Mouse (Mus musculus) urinary bladder, postnatal 10 days (tissue): ENCODE data around the gene Tmem243.
"Not testable (repeated sequence)": the region's sequence is repeated elsewhere in the genome, so short reads cannot be mapped to it uniquely, and the experiment has no call there.

Experiments
- DNase-seq: peaks from one replicate; pipeline ENCODE4 v3.0.0; 2022; ENCODE audit warnings: low spot score

Tmem243 gene

GRCm38 (mm10) chr5:9107296-9108089 is 7.0 kb downstream of the Tmem243 start:
- no peak for DNase-seq

- DNase-seq = no peak
Measured at GRCm38 (mm10) chr5:9108490-9108889, 8.0 kb downstream of the Tmem243 start.

- no peak for DNase-seq
Measured at GRCm38 (mm10) chr5:9109582-9109981, 9.1 kb downstream of the Tmem243 start.

GRCm38 (mm10) chr5:9111285-9111684 is 10.8 kb downstream of the Tmem243 start:
- no peak for DNase-seq

GRCm38 (mm10) chr5:9111759-9112158 is 11.3 kb downstream of the Tmem243 start:
- DNase-seq = no peak

- no peak for DNase-seq
Measured at GRCm38 (mm10) chr5:9114162-9114561, 13.7 kb downstream of the Tmem243 start.

GRCm38 (mm10) chr5:9124134-9124533 is 23.7 kb downstream of the Tmem243 start:
- no peak for DNase-seq

- DNase-seq = no peak
Measured at GRCm38 (mm10) chr5:9128566-9128965, 28.1 kb downstream of the Tmem243 start.

- DNase-seq = no peak
Measured at GRCm38 (mm10) chr5:9131786-9132185, 31.3 kb downstream of the Tmem243 start.

GRCm38 (mm10) chr5:9135588-9135987 is 35.1 kb downstream of the Tmem243 start:
- no peak for DNase-seq

GRCm38 (mm10) chr5:9140724-9141123 is 40.3 kb downstream of the Tmem243 start:
- no peak for DNase-seq

GRCm38 (mm10) chr5:9142376-9142775 is 41.9 kb downstream of the Tmem243 start:
- no peak for DNase-seq

GRCm38 (mm10) chr5:9149273-9149850 is 48.9 kb downstream of the Tmem243 start:
- DNase-seq = no peak

GRCm38 (mm10) chr5:9156746-9157145 is 56.3 kb downstream of the Tmem243 start:
- DNase-seq = no peak

- DNase-seq = no peak
Measured at GRCm38 (mm10) chr5:9157336-9157735, 56.9 kb downstream of the Tmem243 start.

GRCm38 (mm10) chr5:9160831-9161455 is 60.5 kb downstream of the Tmem243 start:
- no peak for DNase-seq

GRCm38 (mm10) chr5:9161456-9162041 is 61.1 kb downstream of the Tmem243 start, which contains the start of gene Dmtf1:
Gene Dmtf1, minus strand, starts transcription at chr5:9161776.
- DNase-seq = peak; percentile 58

GRCm38 (mm10) chr5:9162088-9162487 is 61.6 kb downstream of the Tmem243 start:
- no peak for DNase-seq

GRCm38 (mm10) chr5:9163411-9163810 is 62.9 kb downstream of the Tmem243 start:
- no peak for DNase-seq

- not testable (repeated sequence) for DNase-seq
Measured at GRCm38 (mm10) chr5:9165151-9165550, 64.7 kb downstream of the Tmem243 start.

GRCm38 (mm10) chr5:9166366-9166765 is 65.9 kb downstream of the Tmem243 start:
- DNase-seq = no peak

- DNase-seq = not testable (repeated sequence)
Measured at GRCm38 (mm10) chr5:9169328-9170005, 69.0 kb downstream of the Tmem243 start.
